Mouse (Mus musculus) neural tube, embryonic 11.5 days (tissue): ENCODE data around the gene Plxdc1. TPM values are rescaled to one million over a fixed set of nuclear protein-coding genes. Genes with fewer than 3 reads are reported as not detected.

ENCODE experiments used
- ATAC-seq: fragments of 200-750 bp; cut with Nextera tagmentation; 2 replicates; pipeline ENCODE4 v1.8.0; 2017; ENCODE audit warnings: moderate number of reproducible peaks, mild to moderate bottlenecking, moderate TSS enrichment, moderate library complexity; ENCODE audit not compliant: insufficient read depth, low FRiP score, low TSS enrichment
- DNase-seq: peaks from one replicate; pipeline ENCODE4 v3.0.0-alpha.2; 2015; ENCODE audit warnings: low spot score
- H3K27ac ChIP-seq: fragments of 300-500 bp; sonication (generic); 2 replicates; pipeline ENCODE4 v1.5.1; 2014; ENCODE audit warnings: low read depth, mild to moderate bottlenecking, low read length
- H3K27me3 ChIP-seq: fragments of 300-500 bp; sonication (generic); 2 replicates; pipeline ENCODE4 v1.6.1; 2014; ENCODE audit warnings: mild to moderate bottlenecking, low read length, mixed read lengths; ENCODE audit not compliant: control insufficient read depth, insufficient read depth
- H3K36me3 ChIP-seq: fragments of 300-500 bp; sonication (generic); 2 replicates; pipeline ENCODE4 v1.6.1; 2014; ENCODE audit warnings: mild to moderate bottlenecking, low read length, moderate library complexity, mixed read lengths; ENCODE audit not compliant: control insufficient read depth, insufficient read depth
- H3K4me1 ChIP-seq: fragments of 300-500 bp; sonication (generic); 2 replicates; pipeline ENCODE4 v1.6.1; 2014; ENCODE audit warnings: low read length, mixed read lengths; ENCODE audit not compliant: control insufficient read depth, insufficient read depth
- H3K4me2 ChIP-seq: fragments of 300-500 bp; sonication (generic); 2 replicates; pipeline ENCODE4 v1.6.1; 2014; ENCODE audit warnings: low read depth, mild to moderate bottlenecking, moderate library complexity
- H3K4me3 ChIP-seq: fragments of 300-500 bp; sonication (generic); 2 replicates; pipeline ENCODE4 v1.5.1; 2014; ENCODE audit warnings: low read depth, low read length
- H3K9ac ChIP-seq: fragments of 300-500 bp; sonication (generic); 2 replicates; pipeline ENCODE4 v1.6.1; 2014; ENCODE audit warnings: mild to moderate bottlenecking, low read length
- H3K9me3 ChIP-seq: fragments of 300-500 bp; sonication (generic); 2 replicates; pipeline ENCODE4 v1.6.1; 2016; ENCODE audit warnings: low read length; ENCODE audit not compliant: control insufficient read depth
- WGBS: fragments of 180-500 bp; shearing (Covaris S2); extraction: QIAGEN DNeasy Blood & Tissue Kit; methylation state at CpG from one replicate; pipeline ENCODE4 v1.1.7; 2014; 5-methylcytosine and 5-hydroxymethylcytosine counted together
- polyA plus RNA-seq: library from polyadenylated mRNA; unstranded; fragments of >200 nt; fragmentation: Nextera tagmentation; extraction: Ambion mirVana; gene quantifications from 2 replicates; pipeline ENCODE4 v1.2.1, GENCODE M21; 2014

Gene Plxdc1
- polyA plus RNA-seq, 1 experiment from 2014 or later, result not detected

DNA sequence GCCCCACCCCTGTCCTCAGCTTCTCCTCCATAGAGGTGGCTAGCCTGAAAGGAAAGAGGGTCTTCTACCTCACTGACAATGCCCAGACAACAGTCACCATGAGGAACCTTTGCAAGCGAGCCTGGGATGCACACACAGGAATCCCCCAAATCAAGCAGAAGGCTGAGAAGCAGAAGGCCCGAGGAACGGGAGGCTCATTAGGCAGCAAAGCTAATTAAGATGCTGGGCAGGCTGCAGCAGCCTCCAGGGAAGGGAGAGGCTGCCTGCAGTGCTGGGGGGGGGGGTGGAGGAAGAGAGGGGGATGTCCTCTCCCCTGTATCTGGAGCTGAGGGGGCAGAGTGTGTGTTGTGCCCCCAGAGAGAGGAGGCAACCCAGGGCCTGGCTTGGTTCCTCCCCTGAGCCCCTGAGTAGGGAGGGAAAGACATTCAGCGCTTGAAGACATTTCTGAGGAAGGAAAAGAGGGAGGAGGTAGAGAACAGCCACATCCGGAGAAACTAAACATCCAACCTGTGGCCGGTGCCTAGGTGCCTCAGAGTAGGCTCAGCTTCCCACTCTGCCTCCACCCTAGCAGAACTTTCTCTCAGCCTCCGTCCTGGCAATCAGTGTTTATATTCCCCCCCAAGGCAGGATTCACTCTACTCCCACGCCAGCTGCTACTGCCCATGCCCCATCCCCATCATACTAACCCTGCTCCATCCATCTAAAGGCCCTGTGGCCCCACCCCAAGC, 33.8 kb upstream of the Plxdc1 start:
- Histone ChIP-seq H3K4me1 (peaks cover 22% of the 10 kb centered on the region; the same call in 1 of the 2 replicates), H3K4me2 (no peak overlapping the region), H3K36me3 (peaks cover 2% of the 10 kb centered on the region; the same call in 1 of the 2 replicates), H3K9me3 (no peaks in the 10 kb centered on the region), H3K4me3 (no peak overlapping the region), H3K27ac (no peak overlapping the region), H3K27me3 (no peaks in the 10 kb centered on the region), H3K9ac (no peak overlapping the region)
- no peak for DNase-seq
- ATAC-seq, result no peak
- WGBS, result 44% methylated on average over 8 of the region's 8 CpGs

DNA sequence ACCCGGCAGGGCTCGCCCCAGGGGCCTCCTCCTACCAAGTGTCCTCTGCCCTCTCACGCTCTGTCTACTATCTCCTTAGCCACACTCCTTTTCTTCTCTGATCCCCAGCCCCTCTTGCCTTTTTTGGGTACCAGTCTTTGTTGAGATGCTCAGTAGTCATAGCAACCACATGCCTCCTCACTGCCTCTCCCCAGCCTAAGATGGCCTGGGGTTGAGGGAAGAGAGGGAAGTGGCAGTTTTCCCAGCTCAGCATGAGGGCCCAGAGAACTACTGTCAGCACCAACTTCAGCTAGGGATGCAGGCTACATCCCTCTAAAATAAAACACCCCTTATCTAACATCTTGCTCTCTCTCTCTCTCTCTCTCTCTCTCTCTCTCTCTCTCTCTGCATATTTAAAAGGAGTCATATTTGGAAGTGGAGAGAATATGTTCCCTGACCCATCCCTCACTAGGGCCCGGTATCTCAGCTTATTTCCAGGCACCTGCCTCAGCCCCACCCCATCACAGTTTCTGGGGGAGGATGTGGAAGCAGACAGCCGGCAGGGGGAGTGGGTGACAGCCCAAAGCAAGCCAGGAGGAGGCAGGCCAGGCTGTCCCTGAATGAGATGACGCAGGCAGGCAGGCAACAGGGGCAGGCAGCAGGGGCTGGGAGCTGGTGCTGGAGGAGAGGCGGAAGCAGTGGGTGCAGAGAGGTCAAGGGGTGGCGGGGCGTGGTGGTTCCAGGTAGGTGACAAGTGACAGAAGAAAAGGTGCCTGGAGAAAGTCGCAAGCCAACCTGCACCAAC, 32.8 kb upstream of the Plxdc1 start:
- peaks cover 22% of the 10 kb centered on the region; the same call in 1 of the 2 replicates for H3K4me1 ChIP-seq
- no peak overlapping the region for H3K9ac ChIP-seq
- ATAC-seq (no peak), DNase-seq (no peak)
- H3K4me3 ChIP-seq, result no peak overlapping the region
- no peak overlapping the region; the same call in 1 of the 2 replicates for H3K4me2 ChIP-seq
- no peak overlapping the region for H3K27ac ChIP-seq
- H3K27me3 ChIP-seq, result no peaks in the 10 kb centered on the region
- 46% methylated on average over 10 of the region's 10 CpGs for WGBS
- H3K9me3 ChIP-seq, result no peaks in the 10 kb centered on the region
- peaks cover 2% of the 10 kb centered on the region; the same call in 1 of the 2 replicates for H3K36me3 ChIP-seq

DNA sequence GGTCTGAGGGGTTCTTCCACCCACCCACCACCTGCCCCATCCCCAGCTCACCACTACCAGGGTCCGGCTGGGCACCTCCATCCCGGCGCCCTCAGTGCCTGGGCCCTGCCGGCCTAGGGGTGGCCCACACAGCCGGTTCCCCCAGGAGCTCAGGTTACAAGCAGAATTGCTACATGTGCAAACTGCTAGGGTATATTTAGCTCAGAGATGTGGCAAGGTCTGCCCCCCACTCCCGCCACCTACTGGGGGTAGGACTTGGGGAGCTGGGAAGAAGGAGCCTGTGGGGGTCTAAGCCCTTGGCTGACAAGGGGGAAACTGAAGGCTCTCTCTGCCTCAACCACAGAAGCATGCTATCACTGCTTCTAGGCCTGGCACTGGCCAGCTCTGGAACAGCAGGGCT, 32.0 kb upstream of the Plxdc1 start:
- ATAC-seq (no peak), DNase-seq (no peak)
- no peak overlapping the region; the same call in 1 of the 2 replicates for H3K9ac ChIP-seq
- H3K36me3 ChIP-seq, result peaks cover 2% of the 10 kb centered on the region; the same call in 1 of the 2 replicates
- 77% methylated on average over 6 of the region's 6 CpGs for WGBS
- peaks cover 20% of the 10 kb centered on the region; the same call in 1 of the 2 replicates for H3K4me1 ChIP-seq
- H3K27ac ChIP-seq, result no peak overlapping the region
- H3K4me3 ChIP-seq, result no peak overlapping the region
- H3K9me3 ChIP-seq, result no peaks in the 10 kb centered on the region
- H3K27me3 ChIP-seq, result no peaks in the 10 kb centered on the region
- no peak overlapping the region for H3K4me2 ChIP-seq

DNA sequence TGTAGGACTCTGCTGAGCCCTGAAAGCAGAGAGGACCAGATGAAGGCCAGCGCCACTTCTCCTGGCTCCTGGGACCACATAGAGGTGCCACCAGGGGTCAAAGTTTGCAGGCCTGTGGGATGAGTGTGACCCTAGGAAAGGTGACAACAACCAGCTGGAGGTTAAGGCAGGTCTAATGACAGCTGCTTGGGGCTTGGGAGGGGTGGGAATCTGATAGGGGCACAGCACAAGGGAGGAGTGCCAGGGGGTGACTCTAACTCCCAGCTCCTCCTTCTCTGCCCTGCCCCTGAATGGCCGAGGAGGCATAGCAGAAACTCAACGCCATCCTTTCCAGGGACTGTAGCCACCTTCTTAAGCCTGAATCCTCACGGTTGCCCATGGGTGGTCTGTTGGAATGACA, 30.6 kb upstream of the Plxdc1 start:
- peaks cover 2% of the 10 kb centered on the region; the same call in 1 of the 2 replicates for H3K36me3 ChIP-seq
- no peak overlapping the region for H3K4me3 ChIP-seq
- DNase-seq (no peak), ATAC-seq (no peak)
- peaks cover 16% of the 10 kb centered on the region; the same call in 1 of the 2 replicates for H3K4me1 ChIP-seq
- H3K9me3 ChIP-seq, result no peaks in the 10 kb centered on the region
- no peak overlapping the region for H3K4me2 ChIP-seq
- H3K27ac ChIP-seq, result no peak overlapping the region
- H3K27me3 ChIP-seq, result no peaks in the 10 kb centered on the region
- no peak overlapping the region for H3K9ac ChIP-seq
- 71% methylated on average over 4 of the region's 4 CpGs for WGBS

DNA sequence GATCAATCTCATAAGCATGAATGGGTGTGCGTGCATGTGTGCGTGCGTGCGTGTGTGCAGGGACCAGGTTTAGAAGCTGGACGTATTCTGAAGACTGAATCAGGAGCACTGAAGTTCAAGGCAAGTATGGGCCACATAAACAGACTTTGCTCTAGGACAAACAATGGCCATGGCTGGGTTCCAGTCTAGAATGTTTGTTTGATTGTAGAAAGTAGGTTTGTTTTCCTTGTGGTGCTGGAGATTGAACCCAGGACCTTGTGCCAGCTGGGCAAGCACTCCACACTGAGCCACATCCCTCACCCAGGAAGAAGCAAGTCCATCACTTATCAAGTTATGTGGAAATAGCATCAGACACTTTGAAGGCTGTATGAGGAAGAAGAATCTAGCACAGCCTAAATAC, 29.9 kb upstream of the Plxdc1 start:
- no peaks in the 10 kb centered on the region for H3K27me3 ChIP-seq
- H3K4me2 ChIP-seq, result no peak overlapping the region
- H3K9ac ChIP-seq, result no peak overlapping the region
- peaks cover 2% of the 10 kb centered on the region; the same call in 1 of the 2 replicates for H3K36me3 ChIP-seq
- WGBS, result over 99% methylated on average over 5 of the region's 5 CpGs
- ATAC-seq, result no peak
- no peak overlapping the region for H3K4me3 ChIP-seq
- DNase-seq, result no peak
- no peak overlapping the region for H3K27ac ChIP-seq
- no peaks in the 10 kb centered on the region for H3K9me3 ChIP-seq
- peaks cover 11% of the 10 kb centered on the region; the same call in 1 of the 2 replicates for H3K4me1 ChIP-seq

DNA sequence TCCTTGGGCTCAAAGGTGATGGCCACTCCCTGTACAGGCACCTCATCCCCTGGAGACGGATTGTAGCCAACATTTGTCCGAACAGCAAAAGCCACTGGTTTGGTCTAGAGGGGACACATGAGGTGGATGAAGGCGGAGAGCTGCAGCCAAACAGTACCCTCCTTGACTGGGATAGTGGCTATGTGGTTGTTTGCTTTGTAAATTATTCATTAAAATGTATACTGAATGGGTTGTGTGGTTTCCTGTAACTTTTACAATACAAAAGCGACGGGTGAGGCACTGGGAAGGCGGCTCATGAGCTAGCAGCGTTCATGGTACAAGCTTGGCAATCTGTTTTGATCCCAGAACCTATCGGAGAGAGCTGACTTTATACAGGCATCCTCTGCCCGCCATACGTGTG, 26.6 kb upstream of the Plxdc1 start:
- Histone ChIP-seq H3K4me3 (no peak overlapping the region), H3K27ac (no peak overlapping the region), H3K27me3 (no peaks in the 10 kb centered on the region), H3K4me1 (no peaks in the 10 kb centered on the region), H3K9me3 (no peaks in the 10 kb centered on the region), H3K4me2 (no peak overlapping the region), H3K36me3 (peaks cover 2% of the 10 kb centered on the region; the same call in 1 of the 2 replicates), H3K9ac (no peak overlapping the region)
- no peak for ATAC-seq
- no peak for DNase-seq
- WGBS, result 77% methylated on average over 10 of the region's 10 CpGs

DNA sequence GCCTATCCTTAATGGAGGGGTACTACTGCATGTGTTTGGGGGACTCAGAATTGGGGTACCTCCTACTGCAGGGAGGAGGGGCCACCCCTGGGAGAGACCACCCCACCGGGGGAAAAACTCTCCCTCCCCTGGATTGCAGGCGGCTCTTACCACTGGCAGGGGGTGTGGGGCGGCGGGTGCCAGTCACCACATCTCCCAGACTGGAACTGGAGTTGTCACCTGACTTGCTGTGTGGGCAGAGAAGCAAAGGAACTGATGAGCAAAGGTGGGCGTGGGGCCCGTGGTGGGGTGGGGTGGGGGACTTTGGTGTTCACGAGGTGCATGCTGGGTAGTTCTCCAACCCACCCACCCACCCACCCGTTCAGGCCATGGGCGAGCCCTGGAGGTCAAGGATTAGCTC, 25.5 kb upstream of the Plxdc1 start:
- Histone ChIP-seq H3K9ac (no peak overlapping the region), H3K9me3 (no peaks in the 10 kb centered on the region), H3K4me1 (no peaks in the 10 kb centered on the region), H3K4me3 (no peak overlapping the region), H3K36me3 (no peaks in the 10 kb centered on the region; the same call in 1 of the 2 replicates), H3K4me2 (no peak overlapping the region), H3K27ac (no peak overlapping the region), H3K27me3 (no peaks in the 10 kb centered on the region)
- WGBS, result 75% methylated on average over 9 of the region's 9 CpGs
- no peak for ATAC-seq
- DNase-seq, result no peak

DNA sequence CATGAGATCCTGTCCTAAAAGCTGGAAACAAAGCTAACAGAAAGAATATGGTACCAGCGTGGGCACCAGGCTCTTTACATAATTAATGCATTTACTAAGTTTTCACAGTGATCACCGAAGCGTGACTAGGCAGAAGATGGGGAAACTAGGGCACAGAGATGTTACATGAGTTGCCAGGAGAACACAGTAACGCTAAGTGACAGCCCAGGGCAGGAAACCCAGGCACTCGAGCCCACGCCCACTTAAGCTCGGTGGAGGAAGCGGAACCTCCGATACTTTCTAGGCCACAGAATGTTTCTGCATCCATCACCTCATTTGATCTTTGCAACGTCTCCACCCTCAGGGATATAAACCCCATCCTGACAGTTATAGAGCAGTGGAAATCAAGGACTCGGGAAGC, 21.8 kb upstream of the Plxdc1 start:
- no peaks in the 10 kb centered on the region for H3K4me1 ChIP-seq
- H3K27me3 ChIP-seq, result no peaks in the 10 kb centered on the region; the same call in 1 of the 2 replicates
- no peak overlapping the region for H3K27ac ChIP-seq
- DNase-seq, result no peak
- H3K36me3 ChIP-seq, result peaks cover 6% of the 10 kb centered on the region; the same call in 1 of the 2 replicates
- H3K9ac ChIP-seq, result no peak overlapping the region
- no peak overlapping the region for H3K4me3 ChIP-seq
- 85% methylated on average over 11 of the region's 11 CpGs for WGBS
- ATAC-seq, result no peak
- H3K4me2 ChIP-seq, result no peak overlapping the region
- no peaks in the 10 kb centered on the region for H3K9me3 ChIP-seq
